Mouse (Mus musculus) induced T-regulatory cell, adult 2 months (primary cell): ENCODE results near the gene Trib2.
A peak's percentile ranks its signal among the peaks of the same experiment; 100 is the strongest.

Source experiments
- DNase-seq: peaks from one replicate; pipeline ENCODE4 v3.0.0-alpha.2; 2012; ENCODE audit warnings: low read depth

Trib2 gene

GRCm38 (mm10) chr12:15816740-15817178 lies at the start of gene Trib2:
Gene Trib2, minus strand, starts transcription at chr12:15816922.
- peak; percentile 97 for DNase-seq

DNA sequence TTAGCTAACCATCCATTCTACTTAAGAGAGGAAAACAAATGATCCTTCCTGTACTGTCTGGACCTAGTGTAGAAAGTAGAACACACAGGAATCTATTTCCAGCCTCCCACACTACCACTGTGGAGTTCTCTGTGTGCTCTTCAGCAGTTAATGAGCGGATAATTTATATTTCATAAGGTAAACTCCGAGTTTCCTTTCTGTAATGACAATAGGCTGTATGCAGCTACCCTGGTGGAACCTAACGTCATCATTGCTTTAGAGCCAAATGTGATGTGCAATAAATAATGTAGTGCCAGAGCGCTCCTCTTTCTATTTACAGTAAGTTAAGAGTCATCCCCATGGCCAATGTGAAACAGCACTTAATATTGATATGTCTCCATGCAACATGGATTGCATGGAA lies 41.3 kb upstream of the Trib2 start:
- DNase-seq, result no peak

GRCm38 (mm10) chr12:15855891-15856290 lies 39.2 kb upstream of the Trib2 start:
- DNase-seq, result no peak

GRCm38 (mm10) chr12:15852781-15853180 lies 36.1 kb upstream of the Trib2 start:
- no peak for DNase-seq

DNA sequence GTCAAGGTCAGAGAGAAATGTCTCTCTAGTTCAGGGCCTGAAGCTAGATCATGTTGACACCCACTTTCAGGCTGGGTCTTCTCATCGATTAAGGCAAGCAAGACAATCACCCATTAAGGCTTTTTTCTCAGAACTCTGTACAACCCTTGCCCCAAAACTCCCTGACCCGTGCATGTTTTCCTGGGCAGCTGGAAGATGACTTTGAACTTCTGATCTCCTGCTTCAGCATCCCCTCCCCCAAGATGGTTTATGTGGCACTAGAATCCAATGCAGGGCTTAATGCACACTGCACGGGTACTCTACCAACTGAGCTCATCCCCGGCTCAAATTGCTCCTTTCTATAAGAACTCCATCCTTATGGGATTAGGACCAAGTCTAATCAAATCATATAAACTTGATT lies 35.3 kb upstream of the Trib2 start:
- DNase-seq, result no peak

DNA sequence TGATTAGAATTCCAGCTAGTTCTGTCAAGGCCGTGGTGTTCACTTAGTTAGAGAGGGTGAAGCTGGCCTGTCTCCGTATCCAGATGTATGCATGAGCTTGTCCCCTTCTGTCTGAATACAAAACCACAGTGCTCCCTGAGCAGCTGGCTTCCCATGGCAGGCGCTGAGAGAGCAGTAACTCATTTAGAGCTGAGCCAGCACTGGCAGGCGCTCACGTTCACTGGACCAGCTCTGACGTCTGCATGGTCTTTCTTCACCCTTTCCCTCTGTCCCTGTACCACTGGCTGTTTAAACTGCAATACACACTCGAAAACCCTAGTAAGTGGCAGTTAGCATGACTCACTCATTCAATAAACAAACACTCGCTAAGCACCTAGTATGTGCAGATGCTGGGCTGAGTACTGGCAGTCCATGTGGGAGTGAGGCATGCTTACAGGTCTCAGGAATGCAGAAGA lies 33.7 kb upstream of the Trib2 start:
- DNase-seq, result no peak

DNA sequence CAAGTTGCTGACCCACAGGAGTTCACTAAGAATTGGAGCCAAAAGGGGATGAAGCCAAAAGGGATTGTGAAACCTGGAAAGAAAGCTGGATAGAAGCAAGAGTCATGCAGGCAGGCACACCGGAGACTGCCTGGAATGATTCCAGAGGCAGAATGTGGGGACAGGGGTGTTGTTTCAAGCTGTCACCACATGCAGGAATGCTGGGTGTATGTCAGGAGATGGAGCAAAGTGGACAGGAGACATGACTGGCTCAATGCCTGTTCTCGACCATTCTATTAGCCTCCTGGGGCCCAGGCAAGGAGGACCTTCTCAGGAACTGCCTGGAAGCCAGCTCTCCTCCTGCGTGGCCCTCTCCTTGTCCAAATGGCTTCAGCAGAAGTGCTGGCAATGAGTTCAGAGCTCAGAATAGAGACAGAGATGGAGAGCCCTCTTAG lies 33.2 kb upstream of the Trib2 start:
- no peak for DNase-seq

DNA sequence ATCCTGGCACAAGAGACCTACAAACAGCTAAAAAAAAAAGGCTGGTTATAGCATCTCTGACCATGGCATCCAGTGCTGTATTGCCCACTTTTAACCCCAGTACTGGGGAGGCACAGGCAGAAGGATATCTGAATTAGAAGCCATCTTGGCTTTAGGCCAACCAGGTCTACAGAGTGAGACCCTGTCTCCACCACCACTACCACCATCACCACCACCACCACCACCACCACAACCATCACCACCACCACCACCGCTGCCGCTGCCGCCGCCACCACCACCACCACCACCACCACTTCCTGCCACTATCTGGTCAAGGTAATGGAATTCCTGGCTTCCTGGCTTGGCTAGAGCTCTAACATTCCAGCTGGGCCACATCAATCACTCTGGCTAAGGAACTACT lies 31.7 kb upstream of the Trib2 start:
- no peak for DNase-seq

DNA sequence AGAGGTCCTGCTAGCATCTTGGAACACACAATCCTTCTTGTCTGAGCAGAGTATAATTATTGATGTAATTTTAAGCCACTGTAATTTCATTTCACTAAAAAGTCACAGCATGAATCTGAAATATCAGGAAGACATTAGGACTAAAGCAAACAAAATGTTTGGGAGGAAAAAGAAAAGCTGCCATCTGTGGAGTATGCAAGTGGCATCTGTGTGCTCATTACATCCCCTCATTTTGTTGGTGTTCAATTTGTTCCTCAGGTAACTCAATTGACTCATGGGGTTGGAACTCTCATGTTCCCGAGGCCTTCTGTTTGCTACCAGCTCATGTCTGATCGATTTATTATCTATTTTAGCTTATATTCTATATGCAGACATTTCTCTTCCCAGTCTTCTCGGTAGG lies 28.0 kb upstream of the Trib2 start:
- DNase-seq, result no peak

DNA sequence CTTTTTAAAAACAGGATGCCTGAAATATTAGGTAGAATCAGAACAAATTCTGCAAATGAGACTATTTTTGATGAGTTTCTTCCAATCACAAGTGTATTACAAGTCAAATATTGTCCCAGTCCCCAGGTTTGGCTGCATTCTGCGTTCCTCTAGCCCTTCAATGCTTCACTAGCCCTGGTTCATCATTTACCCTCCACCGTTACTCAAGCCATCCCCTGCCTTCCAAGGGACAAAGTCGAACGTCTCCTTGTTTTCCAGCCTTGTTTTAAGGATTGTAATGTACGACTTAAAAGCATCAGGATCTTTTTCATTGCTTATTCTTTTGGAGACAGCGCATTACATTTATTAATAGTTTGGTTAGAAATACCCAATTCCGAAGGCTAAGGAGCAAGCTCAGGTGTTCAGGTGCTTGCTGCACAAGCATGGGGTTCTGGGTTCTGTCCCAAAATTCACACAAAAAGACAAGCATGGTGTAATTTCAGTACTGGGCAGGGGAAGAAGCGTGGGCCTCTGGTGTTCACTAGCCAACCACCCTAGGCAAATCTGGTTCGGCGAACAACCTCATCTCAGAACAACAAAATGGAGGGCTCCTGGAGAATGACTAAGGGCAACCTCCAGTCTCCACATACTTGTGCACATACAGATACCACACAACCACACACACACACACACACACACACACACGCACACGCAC lies 24.3 kb upstream of the Trib2 start:
- no peak for DNase-seq

- DNase-seq, result no peak
Observed at GRCm38 (mm10) chr12:15838201-15838600, 21.5 kb upstream of the Trib2 start.

- no peak for DNase-seq
Observed at GRCm38 (mm10) chr12:15837566-15837965, 20.8 kb upstream of the Trib2 start.

GRCm38 (mm10) chr12:15832674-15833052 lies 15.9 kb upstream of the Trib2 start:
- DNase-seq, result peak; percentile 52

DNA sequence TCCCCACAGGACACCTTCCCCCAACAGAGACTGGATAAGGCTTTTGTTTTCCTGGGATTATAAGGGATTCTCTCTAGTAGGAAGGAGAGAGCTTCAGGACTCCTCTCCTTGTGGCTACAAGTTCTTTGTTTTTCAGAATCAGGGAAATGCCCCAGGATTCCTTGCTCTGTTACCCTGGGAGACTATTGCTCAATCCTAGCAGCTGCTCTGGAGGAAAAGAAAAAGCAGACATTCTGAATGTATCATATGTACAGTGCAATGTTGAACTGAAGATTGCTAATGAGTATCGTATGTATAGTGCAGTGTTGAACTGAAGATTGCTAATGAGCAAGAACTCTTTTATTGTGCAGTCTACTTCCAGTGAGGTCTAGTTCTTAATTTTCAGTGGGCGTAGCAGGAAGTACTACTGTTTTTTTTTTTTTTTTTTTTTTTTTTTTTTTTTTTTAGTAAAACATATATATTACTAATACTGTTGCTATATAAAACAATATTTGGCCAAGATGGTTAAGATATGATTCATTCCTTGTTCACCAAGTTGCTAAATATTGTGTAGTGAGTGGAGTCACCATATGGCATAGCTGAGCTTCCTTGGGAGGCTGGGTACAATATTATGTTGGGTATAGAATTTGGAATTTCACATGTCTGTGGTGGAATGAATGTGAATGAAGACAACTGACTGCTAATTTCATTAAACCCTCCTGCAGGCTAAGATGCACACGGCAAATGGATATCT lies 15.4 kb upstream of the Trib2 start:
- DNase-seq, result no peak

DNA sequence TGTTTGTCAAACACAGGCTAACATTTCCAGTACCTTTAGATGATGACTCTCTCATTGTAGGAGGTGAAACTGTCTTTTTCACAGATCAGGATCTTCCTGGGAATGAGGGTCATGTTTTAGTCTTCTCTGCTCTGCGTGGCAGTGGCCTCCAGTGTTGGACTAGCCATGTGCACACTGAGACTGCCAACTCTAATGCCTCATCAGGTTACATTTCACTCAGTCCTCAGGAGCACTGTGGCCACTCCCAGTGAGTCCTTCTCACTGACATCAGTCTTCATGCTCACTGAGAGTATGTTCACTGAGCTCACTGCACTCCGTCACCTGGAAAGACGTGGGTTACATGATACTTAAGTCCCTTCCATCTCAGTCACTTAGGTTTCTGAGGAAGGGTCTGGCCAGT lies 14.0 kb upstream of the Trib2 start:
- no peak for DNase-seq

- no peak for DNase-seq
Observed at GRCm38 (mm10) chr12:15828815-15829398, 12.2 kb upstream of the Trib2 start.

DNA sequence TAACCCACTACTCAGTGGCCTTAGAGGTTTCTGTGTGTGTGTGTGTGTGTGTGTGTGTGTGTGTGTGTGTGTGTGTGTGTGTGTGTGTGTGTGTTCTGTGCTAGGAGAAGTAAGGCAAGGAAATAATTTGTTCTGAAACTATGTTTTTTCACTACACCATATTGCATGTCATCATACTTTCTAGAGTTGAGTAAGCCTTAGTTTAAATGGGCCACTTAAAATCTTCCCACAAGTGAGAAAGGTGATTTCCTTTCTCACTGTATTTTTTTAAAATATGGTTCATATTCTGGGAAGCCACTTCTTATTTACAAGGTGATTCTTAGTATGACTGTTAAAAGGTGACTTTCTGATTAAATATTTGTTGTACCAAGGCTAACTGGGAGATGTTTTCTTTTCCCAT lies 4.3 kb upstream of the Trib2 start:
- peak; percentile 64 for DNase-seq

GRCm38 (mm10) chr12:15817365-15817764 lies 643 bp upstream of the Trib2 start:
- peak; percentile 81 for DNase-seq

DNA sequence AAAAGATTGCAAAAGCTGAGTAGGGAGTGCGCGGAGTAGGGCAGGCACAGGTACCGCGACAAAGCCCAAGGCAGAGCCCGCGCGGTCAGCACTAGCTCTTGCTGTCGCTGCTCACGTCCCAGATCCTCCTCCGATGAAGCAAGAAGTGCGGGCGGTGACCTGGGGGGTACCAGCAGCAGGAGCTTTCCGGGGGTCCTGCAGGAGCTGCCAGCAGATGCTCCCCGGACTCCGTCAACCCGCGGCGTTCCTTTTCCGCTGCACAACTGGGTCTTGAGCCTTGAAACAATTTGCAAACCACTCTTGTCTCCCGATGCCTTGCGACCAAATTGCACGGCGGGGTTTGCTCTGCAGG lies 492 bp downstream of the Trib2 start:
- no peak for DNase-seq

GRCm38 (mm10) chr12:15815576-15816253 lies 1.0 kb downstream of the Trib2 start:
- peak; percentile 88 for DNase-seq

- peak; percentile 71 for DNase-seq
Observed at GRCm38 (mm10) chr12:15815170-15815575, 1.5 kb downstream of the Trib2 start.

GRCm38 (mm10) chr12:15814249-15815081 lies 2.3 kb downstream of the Trib2 start:
- peak; percentile 84 for DNase-seq
